Mouse (Mus musculus) liver, postnatal 0 days (tissue): ENCODE measurements at regions not wholly inside any gene's neighbourhood (a gene's known extent, or its start where the extent isn't known, plus 50 kb on each side); places are given as distances from the start of the nearest gene placed in this dataset.

ENCODE experiments used
- CTCF ChIP-seq: sonication (generic); IDR thresholded peaks from 2 replicates; pipeline ENCODE4 v1.5.1; 2016; ENCODE audit warnings: antibody characterized with exemption, low read depth
- EP300 ChIP-seq: IDR thresholded peaks from 2 replicates; pipeline ENCODE4 v1.6.1; 2016; ENCODE audit warnings: antibody characterized with exemption, low read depth, mild to moderate bottlenecking

DNA sequence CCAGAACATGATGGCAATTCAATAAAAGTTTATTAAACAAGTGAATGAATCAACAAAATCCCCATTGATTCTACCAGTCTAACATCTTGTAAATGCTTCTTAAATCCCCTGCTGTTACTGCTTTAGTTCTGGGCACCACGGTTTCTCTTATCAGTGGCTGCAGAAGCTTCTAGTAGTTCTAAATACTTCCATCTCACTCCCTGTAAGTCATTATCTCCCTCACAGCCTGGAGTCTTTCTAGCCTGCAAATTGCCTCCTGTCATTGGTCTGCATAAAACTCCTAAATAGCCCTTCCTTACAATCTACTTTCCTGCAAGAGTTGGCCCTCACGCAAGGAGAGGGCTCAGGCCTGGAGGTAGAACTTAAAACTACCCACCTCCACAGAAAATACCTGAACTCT is 53.0 kb upstream of the Krr1 start:
- peak; percentile 75 for TF ChIP-seq EP300
- no peak for TF ChIP-seq CTCF
